Mouse (Mus musculus) frontal cortex, adult (tissue): ENCODE measurements around the gene Banf2.

Experiments
- ATAC-seq: cut with Nextera tagmentation; 2 replicates; pipeline ENCODE4 v1.9.2; 2017; ENCODE audit warnings: mild to moderate bottlenecking, moderate library complexity, mixed read lengths; ENCODE audit not compliant: low TSS enrichment

Gene Banf2

DNA sequence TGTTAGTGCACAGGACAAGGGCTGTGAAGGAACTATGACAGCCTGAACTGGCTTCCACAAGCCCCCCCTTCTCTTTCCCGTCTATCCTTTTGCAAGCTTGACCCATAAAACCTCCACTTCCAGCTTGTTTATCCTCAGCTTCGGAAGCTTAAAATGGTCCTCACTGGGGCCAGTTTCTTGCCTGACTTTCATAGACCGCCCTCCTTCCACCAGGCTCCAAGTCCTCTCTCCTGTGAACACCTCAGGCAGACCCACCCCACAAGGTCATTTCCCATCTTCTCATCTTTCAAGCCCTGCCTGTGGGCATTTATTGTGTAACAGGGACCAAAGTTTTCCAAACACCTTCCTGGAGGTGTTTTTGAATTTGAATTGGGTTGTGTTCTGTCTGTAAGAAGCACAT, 10.4 kb upstream of the Banf2 start:
- no peak for ATAC-seq

DNA sequence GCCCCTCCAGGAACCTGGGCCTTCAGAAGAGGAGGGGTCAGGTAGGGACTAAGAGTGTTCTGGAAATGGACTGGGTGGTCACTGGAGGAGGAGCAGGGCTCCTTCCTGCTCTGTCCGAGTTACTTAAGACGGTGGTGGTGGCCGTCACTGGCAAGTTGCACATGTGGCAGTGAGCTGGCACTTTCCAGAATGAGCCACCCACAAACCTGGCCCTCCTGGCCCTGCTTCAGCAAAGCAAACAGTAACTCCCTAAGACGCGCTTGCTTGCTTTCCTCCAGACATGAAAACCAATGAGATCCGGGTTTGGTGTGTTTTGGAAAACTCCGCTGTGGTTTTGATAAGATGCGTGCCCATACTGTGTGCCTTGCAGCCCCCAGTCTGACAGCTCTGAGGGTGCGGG, 7.5 kb upstream of the Banf2 start:
- no peak for ATAC-seq

- ATAC-seq: no peak
Measured at GRCm38 (mm10) chr2:144026456-144026855, 6.4 kb upstream of the Banf2 start.

DNA sequence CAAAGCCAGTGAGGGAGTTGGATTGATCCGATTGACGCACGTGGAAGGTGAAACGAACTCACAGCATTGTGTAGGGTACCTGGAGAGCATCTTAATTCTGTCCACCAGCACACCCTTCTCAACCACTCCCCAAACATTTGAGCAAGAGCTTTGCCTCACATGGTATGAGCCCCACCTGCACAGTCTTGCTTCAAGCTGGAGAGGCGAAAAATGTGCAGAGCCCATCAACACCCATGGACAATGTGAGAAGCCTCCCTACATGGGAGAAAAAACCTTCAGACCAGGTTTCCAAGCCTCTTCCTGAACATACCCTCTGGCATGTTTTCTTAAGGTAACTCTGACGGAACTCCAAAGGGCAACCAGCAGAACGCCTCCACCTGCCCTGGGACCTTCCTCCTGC, 2.1 kb upstream of the Banf2 start:
- no peak for ATAC-seq

- ATAC-seq: peak; percentile 90
Measured at GRCm38 (mm10) chr2:144044726-144045125, 11.9 kb downstream of the Banf2 start.

- peak; percentile 69 for ATAC-seq
Measured at GRCm38 (mm10) chr2:144045756-144046560, 13.1 kb downstream of the Banf2 start.

- ATAC-seq: no peak
Measured at GRCm38 (mm10) chr2:144046916-144047315, 14.1 kb downstream of the Banf2 start.

GRCm38 (mm10) chr2:144050146-144050680, 17.4 kb downstream of the Banf2 start:
- no peak for ATAC-seq

- no peak for ATAC-seq
Measured at GRCm38 (mm10) chr2:144050861-144051260, 18.0 kb downstream of the Banf2 start.

GRCm38 (mm10) chr2:144052410-144053065, 19.7 kb downstream of the Banf2 start:
- ATAC-seq: peak; percentile 85

- peak; percentile 74; the same call in 1 of the 2 replicates for ATAC-seq
Measured at GRCm38 (mm10) chr2:144057735-144058134, 24.9 kb downstream of the Banf2 start.

DNA sequence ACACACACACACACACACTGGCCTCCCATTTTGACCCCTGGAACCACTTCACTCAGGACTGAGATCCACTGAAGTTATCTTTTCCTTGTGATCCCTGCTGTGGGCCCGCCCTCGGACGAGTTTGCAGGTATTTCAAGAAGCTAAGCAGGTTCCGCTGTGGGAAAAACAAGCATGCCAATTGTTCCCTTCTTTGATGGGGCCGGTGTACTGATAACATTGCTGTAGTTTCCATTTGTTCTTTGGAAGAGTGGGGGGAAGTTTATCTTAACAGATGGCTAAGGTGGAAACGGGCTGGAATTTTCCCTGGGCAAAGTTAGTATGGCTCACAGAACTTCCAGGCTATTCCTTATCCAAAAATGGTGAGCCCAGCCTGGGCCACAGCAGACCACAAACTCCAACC, 28.8 kb downstream of the Banf2 start:
- no peak for ATAC-seq

GRCm38 (mm10) chr2:144065499-144065898, 32.6 kb downstream of the Banf2 start:
- ATAC-seq: no peak

- no peak for ATAC-seq
Measured at GRCm38 (mm10) chr2:144069663-144070062, 36.8 kb downstream of the Banf2 start.

- no peak for ATAC-seq
Measured at GRCm38 (mm10) chr2:144070479-144070878, 37.6 kb downstream of the Banf2 start.

DNA sequence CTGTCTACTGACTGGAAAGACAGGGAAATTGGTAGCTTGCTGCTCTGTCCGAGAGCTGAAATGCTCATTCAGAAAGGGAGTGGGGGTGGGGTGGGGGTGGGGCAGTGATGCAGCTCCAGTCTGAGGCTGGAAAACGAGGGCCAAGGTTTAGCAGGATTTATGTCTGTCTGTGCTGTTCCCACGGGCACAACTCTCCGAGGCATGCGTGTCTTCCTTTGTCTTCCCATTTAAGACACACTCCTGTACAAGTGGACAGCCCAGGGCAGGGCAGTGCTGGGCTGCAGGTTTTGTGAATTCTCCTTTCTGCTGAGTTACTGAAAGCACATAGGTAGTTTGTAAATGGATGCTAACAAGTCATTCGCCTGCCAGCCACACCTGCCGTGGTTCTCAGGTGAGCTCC, 39.8 kb downstream of the Banf2 start:
- no peak for ATAC-seq

DNA sequence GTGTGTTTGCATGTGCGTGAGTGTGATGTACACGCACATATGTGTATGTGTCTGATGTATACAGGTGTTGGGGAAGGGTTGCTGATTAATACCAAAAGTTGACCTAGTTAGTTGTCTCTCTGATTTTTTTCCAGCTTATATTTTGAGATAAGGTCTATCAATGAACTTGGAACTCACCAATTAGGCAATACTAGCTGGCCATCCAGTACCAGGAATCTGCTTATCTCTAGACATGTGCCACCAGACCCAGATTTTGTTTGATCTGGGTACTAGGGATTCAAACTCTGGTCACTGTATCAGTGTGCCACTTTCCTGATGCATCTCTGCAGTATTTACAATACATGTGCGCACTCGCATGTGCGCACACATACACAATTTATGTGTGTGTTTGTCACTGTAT, 41.2 kb downstream of the Banf2 start:
- no peak for ATAC-seq

DNA sequence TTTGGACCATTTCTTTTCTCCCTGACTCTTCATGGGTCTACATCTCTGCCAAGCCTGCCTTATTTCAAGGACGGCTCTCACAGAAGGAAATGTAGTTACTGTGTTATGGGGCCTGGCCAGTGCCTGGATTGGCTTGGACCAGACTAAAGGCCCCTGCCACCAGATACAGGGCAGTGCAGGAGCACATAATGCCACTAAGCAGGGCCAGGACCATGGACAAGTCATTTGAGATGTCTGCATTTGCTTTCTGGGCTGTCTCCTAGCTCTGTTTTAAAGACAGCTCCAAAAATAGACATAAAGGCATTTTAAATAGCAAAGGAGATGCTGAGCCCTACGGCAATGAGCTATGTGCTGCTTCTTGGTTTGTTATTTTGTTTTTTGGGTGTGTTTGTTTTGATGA, 43.8 kb downstream of the Banf2 start:
- no peak for ATAC-seq

- no peak for ATAC-seq
Measured at GRCm38 (mm10) chr2:144078897-144079296, 46.0 kb downstream of the Banf2 start.

DNA sequence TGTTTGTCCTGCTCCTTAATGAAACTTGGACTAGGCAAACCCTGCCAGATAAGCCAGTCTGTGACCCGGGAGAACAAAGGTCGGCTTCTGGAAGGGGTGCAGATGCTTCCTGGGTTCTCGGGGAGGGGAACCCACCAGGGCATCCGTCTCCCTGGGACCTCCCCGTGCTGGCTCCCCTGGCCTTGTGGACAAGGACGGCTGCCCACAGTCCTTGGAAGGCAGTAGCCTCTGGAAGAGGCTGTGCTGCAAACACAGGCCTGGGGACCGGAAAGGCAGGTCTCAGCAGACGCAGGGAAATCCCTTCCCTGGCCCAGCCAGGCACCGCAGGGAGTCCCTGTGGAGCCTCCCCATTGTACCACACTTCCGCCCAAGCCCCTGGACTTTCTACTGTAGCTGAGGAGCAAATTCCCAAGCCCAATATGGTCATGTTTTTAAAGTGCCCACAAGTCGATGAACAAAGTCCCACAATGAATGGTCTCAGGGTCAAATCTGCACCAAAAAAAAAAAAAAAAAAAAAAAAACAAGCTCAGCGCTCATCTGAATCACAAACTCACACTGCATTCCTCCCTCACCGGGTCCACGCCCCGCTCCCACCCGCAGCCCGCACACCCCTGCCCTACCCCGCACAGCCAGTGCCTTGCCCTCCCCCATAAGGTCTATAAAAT, 53.5 kb downstream of the Banf2 start:
- no peak for ATAC-seq

DNA sequence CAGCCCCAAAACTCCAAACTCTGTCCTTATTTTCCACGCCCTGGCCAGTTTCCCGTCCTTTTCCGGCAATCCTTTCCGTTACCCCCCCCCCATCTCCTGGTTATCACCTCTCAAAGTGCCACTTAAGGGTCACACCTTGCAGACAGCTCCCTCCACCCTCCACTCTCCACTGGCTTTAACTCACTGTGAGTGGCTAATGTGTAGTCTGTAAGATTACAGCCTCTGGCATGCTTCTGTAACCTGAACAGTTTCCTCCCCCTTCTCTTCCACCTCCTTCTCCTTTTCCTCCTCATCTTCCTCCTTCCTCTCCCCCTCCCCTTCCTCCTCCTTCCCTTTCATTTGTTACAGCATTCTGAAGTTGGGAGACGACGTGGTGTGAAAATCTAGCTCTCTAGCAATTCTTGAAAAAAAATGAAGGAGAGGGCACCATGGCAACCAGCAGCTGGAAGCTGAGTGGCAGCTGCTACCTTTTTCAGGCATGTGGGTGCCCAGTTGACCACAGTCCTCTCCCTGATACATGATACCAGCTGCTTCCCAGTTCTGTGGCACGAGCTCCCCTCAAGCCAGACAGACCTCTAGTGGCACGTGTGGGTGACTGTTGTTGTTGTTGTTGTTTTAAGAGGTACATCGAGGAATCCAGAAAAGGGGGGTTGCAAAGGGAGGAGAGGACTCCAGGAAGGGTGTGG, 55.2 kb downstream of the Banf2 start:
- no peak for ATAC-seq

DNA sequence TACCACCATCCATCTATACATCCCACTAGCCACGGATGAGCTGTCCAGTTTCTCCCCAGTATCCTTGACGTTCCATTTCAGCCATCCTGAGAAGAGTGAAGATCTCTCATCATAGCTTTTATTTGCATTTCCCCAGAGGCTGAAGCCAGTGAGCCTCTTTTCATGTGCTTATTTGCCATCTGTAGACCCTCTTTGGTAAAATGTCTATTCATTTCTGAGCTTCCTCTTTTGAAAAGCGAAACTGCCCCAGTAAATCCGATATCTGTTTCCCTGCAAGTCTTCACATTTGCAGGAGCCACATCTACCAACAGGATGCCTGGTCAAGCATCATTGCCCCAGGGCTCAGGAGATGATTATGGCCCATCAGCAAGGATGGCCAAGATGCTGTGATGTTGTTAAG, 59.9 kb downstream of the Banf2 start:
- no peak for ATAC-seq
